Mouse (Mus musculus): Measurements from ENCODE around the gene Osbpl6. TPM values are rescaled to one million over a fixed set of nuclear protein-coding genes. Genes with fewer than 3 reads are reported as not detected.

The Osbpl6 gene
- polyA plus RNA-seq, 1 experiment from 2014 or later = 11.8 TPM

DNA sequence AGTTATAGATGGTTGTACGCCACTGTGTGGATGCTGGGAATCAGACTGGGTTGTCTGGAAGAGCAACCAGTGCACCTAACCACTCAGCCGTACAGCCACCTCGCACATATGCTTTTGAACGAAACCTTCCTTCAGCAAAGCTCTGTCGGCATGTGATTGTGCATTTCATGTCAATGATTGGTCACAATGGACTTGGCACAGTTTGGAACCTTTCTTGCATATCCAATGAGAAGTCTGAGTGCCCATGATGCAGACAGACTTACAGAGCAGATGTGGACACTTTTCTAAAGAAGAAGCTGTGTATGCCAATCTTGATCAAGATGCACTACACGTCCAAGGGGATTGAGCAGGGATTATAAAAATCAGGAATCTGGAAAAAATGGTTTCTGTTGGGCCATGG lies 85.1 kb downstream of the Osbpl6 start:
- Histone ChIP-seq H3K4me3 (ENCODE audit: low read depth, low read length) (no peak overlapping the region), H3K4me1 (ENCODE audit: control insufficient read depth, insufficient read depth, low read length) (no peaks in the 10 kb centered on the region), H3K9ac (replicated peaks; ENCODE audit: low read length) (no peak overlapping the region), H3K9me3 (replicated peaks; ENCODE audit: control insufficient read depth, low read length) (no peaks in the 10 kb centered on the region), H3K27ac (replicated peaks; ENCODE audit: low read depth, low read length) (no peak overlapping the region), H3K4me2 (ENCODE audit: low read depth, low read length) (no peak overlapping the region), H3K27me3 (ENCODE audit: control insufficient read depth, insufficient read depth, low read length) (no peaks in the 10 kb centered on the region), H3K36me3 (replicated peaks; ENCODE audit: control insufficient read depth, insufficient read depth, low read depth, low read length) (no peaks in the 10 kb centered on the region)
- 88% methylated on average over 6 of the region's 6 CpGs for WGBS
- no peak for DNase-seq (ENCODE audit: low spot score)
- no peak for ATAC-seq (replicated peaks; ENCODE audit: insufficient number of reproducible peaks, low FRiP score, low TSS enrichment, low read depth)

DNA sequence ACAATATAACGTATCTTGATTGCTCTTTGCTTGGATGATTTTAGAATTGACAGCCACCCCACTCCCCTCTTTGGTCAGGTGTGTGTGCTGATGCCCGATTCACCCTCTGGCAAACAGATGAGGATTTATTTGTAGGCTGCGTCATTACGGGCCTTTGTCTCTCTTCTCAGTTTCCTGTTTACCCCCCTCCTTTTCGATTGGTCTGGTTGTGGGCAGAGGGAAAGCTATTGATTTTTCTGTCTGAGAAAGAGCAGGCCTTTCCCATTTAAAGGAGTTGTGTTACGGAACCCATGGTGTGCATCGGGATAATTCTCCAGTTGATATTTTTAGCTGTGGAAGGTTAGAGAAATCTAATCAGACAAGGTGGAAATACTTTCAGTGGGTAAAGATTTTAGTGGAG lies 85.9 kb downstream of the Osbpl6 start:
- H3K4me2 ChIP-seq (ENCODE audit: low read depth, low read length) = no peak overlapping the region
- DNase-seq (ENCODE audit: low spot score) (no peak), ATAC-seq (replicated peaks; ENCODE audit: insufficient number of reproducible peaks, low FRiP score, low TSS enrichment, low read depth) (no peak)
- no peaks in the 10 kb centered on the region for H3K4me1 ChIP-seq (ENCODE audit: control insufficient read depth, insufficient read depth, low read length)
- H3K9ac ChIP-seq (replicated peaks; ENCODE audit: low read length) = no peak overlapping the region
- H3K9me3 ChIP-seq (replicated peaks; ENCODE audit: control insufficient read depth, low read length) = no peaks in the 10 kb centered on the region
- 63% methylated on average over 7 of the region's 7 CpGs for WGBS
- H3K27ac ChIP-seq (replicated peaks; ENCODE audit: low read depth, low read length) = no peak overlapping the region
- no peaks in the 10 kb centered on the region for H3K27me3 ChIP-seq (ENCODE audit: control insufficient read depth, insufficient read depth, low read length)
- no peak overlapping the region for H3K4me3 ChIP-seq (ENCODE audit: low read depth, low read length)
- no peaks in the 10 kb centered on the region for H3K36me3 ChIP-seq (replicated peaks; ENCODE audit: control insufficient read depth, insufficient read depth, low read depth, low read length)

DNA sequence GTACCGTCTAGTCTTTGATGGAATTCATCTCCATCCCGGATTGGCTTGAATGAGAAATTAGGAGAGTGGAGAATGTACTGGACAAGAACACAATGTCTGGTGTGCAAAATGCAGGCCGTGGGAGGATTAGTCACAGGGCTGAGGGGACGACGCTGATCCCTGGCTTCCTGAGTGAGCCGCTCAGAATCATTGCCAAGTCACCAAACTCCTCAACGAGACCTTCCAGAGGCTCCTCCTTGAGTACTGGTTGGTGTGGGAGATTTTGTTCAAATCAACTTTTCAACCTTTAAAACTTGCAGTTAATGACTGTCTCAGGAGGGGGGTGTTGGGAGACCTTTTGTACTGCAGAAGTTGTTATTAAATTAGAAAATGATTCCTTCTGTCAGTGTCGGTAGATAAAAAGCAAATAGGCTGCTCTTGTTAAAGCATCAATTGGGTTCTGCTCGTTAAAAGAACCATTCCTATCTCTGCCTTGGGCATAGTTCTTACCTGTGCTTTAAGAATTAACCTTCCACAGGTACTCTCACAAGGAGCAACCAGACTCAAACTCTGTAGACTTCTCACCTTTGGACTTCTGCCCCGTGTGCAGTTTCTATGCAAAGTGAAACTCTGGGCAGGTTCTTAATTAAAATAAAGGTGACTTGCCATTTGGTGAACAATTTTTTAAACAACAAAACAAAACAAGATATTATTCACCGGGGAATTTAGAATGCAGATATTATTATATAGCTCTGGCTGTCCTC lies 89.9 kb downstream of the Osbpl6 start:
- Histone ChIP-seq H3K27me3 (ENCODE audit: control insufficient read depth, insufficient read depth, low read length) (no peaks in the 10 kb centered on the region), H3K4me3 (ENCODE audit: low read depth, low read length) (no peak overlapping the region), H3K4me1 (ENCODE audit: control insufficient read depth, insufficient read depth, low read length) (no peaks in the 10 kb centered on the region), H3K9me3 (replicated peaks; ENCODE audit: control insufficient read depth, low read length) (no peaks in the 10 kb centered on the region), H3K27ac (replicated peaks; ENCODE audit: low read depth, low read length) (no peak overlapping the region), H3K9ac (replicated peaks; ENCODE audit: low read length) (no peak overlapping the region), H3K4me2 (ENCODE audit: low read depth, low read length) (no peak overlapping the region), H3K36me3 (replicated peaks; ENCODE audit: control insufficient read depth, insufficient read depth, low read depth, low read length) (no peaks in the 10 kb centered on the region)
- DNase-seq (ENCODE audit: low spot score) (no peak), ATAC-seq (replicated peaks; ENCODE audit: insufficient number of reproducible peaks, low FRiP score, low TSS enrichment, low read depth) (no peak)
- WGBS = 86% methylated on average over 11 of the region's 11 CpGs

DNA sequence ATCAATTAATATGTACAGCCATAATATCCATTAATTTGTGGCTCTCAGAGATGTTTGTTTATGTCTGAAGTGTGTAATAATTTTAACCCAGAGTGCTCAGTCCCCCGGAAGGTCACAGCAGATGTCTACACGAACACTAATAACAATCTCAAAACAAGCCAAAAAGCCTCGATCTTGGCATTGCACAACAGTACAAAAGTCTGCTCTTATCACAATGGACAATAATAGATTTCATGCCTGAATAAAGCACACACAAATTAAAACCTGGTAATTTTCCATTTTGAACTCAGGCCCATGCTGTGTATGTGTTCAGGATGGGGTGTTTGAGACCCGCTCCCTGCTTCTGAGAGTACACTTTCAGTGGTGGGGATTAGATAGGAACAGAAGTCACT lies 90.4 kb downstream of the Osbpl6 start:
- Histone ChIP-seq H3K36me3 (replicated peaks; ENCODE audit: control insufficient read depth, insufficient read depth, low read depth, low read length) (no peaks in the 10 kb centered on the region), H3K27me3 (ENCODE audit: control insufficient read depth, insufficient read depth, low read length) (no peaks in the 10 kb centered on the region), H3K9me3 (replicated peaks; ENCODE audit: control insufficient read depth, low read length) (no peaks in the 10 kb centered on the region), H3K4me3 (ENCODE audit: low read depth, low read length) (no peak overlapping the region), H3K4me2 (ENCODE audit: low read depth, low read length) (no peak overlapping the region), H3K9ac (replicated peaks; ENCODE audit: low read length) (no peak overlapping the region), H3K4me1 (ENCODE audit: control insufficient read depth, insufficient read depth, low read length) (no peaks in the 10 kb centered on the region), H3K27ac (replicated peaks; ENCODE audit: low read depth, low read length) (no peak overlapping the region)
- no peak for DNase-seq (ENCODE audit: low spot score)
- ATAC-seq (replicated peaks; ENCODE audit: insufficient number of reproducible peaks, low FRiP score, low TSS enrichment, low read depth) = no peak
- 92% methylated on average over 4 of the region's 4 CpGs for WGBS

DNA sequence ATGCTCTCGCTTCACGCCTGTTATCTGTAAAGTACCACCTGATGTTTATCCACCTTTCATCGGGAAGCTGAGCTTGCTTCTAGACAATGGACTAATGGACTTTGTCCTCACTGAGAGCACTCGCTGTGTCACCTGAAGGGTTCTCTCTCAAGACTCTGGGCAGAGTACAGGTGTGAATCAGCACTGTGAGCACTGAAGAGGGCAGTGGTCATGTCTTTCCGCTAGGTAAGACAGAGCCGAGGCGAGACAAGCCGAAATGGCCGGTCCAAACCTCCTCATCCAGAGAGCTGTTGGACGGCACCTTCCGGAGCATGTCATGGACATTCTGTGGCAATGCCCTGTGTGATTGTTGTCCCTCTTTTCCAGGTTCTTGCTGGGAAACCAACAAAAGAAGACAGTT lies 92.6 kb downstream of the Osbpl6 start:
- ATAC-seq (replicated peaks; ENCODE audit: insufficient number of reproducible peaks, low FRiP score, low TSS enrichment, low read depth) (no peak), DNase-seq (ENCODE audit: low spot score) (no peak)
- no peaks in the 10 kb centered on the region for H3K36me3 ChIP-seq (replicated peaks; ENCODE audit: control insufficient read depth, insufficient read depth, low read depth, low read length)
- H3K4me3 ChIP-seq (ENCODE audit: low read depth, low read length) = no peak overlapping the region
- no peak overlapping the region for H3K9ac ChIP-seq (replicated peaks; ENCODE audit: low read length)
- WGBS = 95% methylated on average over 11 of the region's 11 CpGs
- no peaks in the 10 kb centered on the region for H3K9me3 ChIP-seq (replicated peaks; ENCODE audit: control insufficient read depth, low read length)
- no peak overlapping the region for H3K27ac ChIP-seq (replicated peaks; ENCODE audit: low read depth, low read length)
- H3K27me3 ChIP-seq (ENCODE audit: control insufficient read depth, insufficient read depth, low read length) = no peaks in the 10 kb centered on the region
- no peaks in the 10 kb centered on the region for H3K4me1 ChIP-seq (ENCODE audit: control insufficient read depth, insufficient read depth, low read length)
- no peak overlapping the region for H3K4me2 ChIP-seq (ENCODE audit: low read depth, low read length)

DNA sequence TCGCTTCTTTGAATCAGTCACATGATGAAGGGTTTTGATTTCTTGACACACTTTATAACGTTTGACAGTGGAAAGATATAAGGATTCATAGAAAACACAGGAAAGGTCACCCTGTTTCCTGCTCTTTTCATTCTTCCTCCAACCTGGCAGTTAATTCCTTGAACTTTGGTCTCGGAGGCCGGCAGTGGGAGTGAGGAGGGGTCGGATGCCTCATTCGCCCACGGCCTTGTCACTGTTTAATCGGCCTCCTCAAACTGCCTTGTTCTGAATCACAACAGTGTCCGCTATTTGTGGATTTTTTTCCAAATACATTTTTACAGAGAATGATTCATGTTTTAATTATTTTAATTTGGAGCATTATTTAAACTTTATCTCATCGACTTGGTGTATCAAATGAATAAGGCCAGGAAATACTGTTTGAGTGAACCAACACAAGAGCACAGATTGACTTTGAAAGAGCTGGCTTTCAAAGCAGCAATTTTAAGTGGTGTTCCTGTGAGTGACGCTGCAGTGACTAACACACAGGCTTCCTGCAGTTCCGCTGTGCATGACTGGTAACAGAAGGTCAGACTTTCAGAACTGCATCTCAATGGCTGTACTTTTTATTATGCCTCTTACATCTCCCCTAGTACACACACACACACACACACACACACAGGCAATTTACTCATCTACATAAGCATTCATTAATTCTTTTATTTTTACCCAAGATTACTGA lies 98.0 kb downstream of the Osbpl6 start:
- no peaks in the 10 kb centered on the region for H3K4me1 ChIP-seq (ENCODE audit: control insufficient read depth, insufficient read depth, low read length)
- no peaks in the 10 kb centered on the region for H3K27me3 ChIP-seq (ENCODE audit: control insufficient read depth, insufficient read depth, low read length)
- no peaks in the 10 kb centered on the region for H3K9me3 ChIP-seq (replicated peaks; ENCODE audit: control insufficient read depth, low read length)
- DNase-seq (ENCODE audit: low spot score) (no peak), ATAC-seq (replicated peaks; ENCODE audit: insufficient number of reproducible peaks, low FRiP score, low TSS enrichment, low read depth) (no peak)
- 42% methylated on average over 12 of the region's 12 CpGs for WGBS
- H3K27ac ChIP-seq (replicated peaks; ENCODE audit: low read depth, low read length) = no peak overlapping the region
- H3K4me2 ChIP-seq (ENCODE audit: low read depth, low read length) = no peak overlapping the region
- H3K4me3 ChIP-seq (ENCODE audit: low read depth, low read length) = no peak overlapping the region
- H3K9ac ChIP-seq (replicated peaks; ENCODE audit: low read length) = no peak overlapping the region
- H3K36me3 ChIP-seq (replicated peaks; ENCODE audit: control insufficient read depth, insufficient read depth, low read depth, low read length) = no peaks in the 10 kb centered on the region

DNA sequence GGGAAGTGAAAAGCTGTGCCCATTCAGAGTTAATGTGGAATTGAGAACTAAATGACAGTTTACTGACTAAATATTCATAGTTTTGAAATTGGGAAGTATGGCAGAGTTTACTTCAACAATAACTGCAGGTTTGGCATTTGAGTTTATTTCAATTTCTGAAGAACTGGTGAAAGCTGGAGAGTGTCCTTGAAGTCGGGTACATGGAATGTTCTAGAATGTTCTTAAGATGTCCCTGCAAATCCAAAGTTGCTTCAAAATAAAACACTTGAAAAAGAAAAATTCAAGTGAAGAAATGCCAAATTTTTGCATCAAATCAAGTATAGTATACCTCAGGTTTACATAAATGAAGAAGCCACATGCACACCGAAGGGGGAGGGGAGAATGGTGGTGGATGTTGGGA lies 98.7 kb downstream of the Osbpl6 start:
- Histone ChIP-seq H3K4me3 (ENCODE audit: low read depth, low read length) (no peak overlapping the region), H3K9me3 (replicated peaks; ENCODE audit: control insufficient read depth, low read length) (no peaks in the 10 kb centered on the region), H3K9ac (replicated peaks; ENCODE audit: low read length) (no peak overlapping the region), H3K4me1 (ENCODE audit: control insufficient read depth, insufficient read depth, low read length) (no peaks in the 10 kb centered on the region), H3K4me2 (ENCODE audit: low read depth, low read length) (no peak overlapping the region), H3K36me3 (replicated peaks; ENCODE audit: control insufficient read depth, insufficient read depth, low read depth, low read length) (no peaks in the 10 kb centered on the region), H3K27me3 (ENCODE audit: control insufficient read depth, insufficient read depth, low read length) (no peaks in the 10 kb centered on the region), H3K27ac (replicated peaks; ENCODE audit: low read depth, low read length) (no peak overlapping the region)
- no peak for ATAC-seq (replicated peaks; ENCODE audit: insufficient number of reproducible peaks, low FRiP score, low TSS enrichment, low read depth)
- WGBS = 84% methylated on average over 2 of the region's 2 CpGs
- no peak for DNase-seq (ENCODE audit: low spot score)

DNA sequence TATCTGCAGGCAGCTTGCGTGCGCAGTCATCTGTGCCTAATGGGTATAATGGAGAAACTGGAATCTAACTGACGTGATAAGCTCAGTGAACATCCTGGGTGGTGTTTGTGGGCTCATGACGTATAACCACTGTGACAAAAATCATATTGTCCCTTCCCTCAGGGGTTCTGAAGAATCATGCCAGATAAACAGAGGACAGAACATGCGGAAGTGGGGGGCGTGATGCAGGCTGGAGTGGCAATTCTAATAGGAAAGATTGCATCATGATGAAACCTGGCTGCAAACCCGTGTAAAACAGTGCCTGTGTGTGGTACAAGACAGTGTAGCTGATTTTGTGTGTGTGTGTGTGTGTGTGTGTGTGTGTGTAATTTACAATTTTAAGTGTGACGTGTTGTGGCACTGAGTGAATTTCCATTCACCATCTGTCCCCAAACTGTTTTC lies 105.0 kb downstream of the Osbpl6 start:
- Histone ChIP-seq H3K4me2 (ENCODE audit: low read depth, low read length) (no peak overlapping the region), H3K4me1 (ENCODE audit: control insufficient read depth, insufficient read depth, low read length) (no peaks in the 10 kb centered on the region), H3K36me3 (replicated peaks; ENCODE audit: control insufficient read depth, insufficient read depth, low read depth, low read length) (no peaks in the 10 kb centered on the region), H3K9ac (replicated peaks; ENCODE audit: low read length) (no peak overlapping the region), H3K27ac (replicated peaks; ENCODE audit: low read depth, low read length) (no peak overlapping the region), H3K27me3 (ENCODE audit: control insufficient read depth, insufficient read depth, low read length) (no peaks in the 10 kb centered on the region), H3K9me3 (replicated peaks; ENCODE audit: control insufficient read depth, low read length) (no peaks in the 10 kb centered on the region), H3K4me3 (ENCODE audit: low read depth, low read length) (no peak overlapping the region)
- ATAC-seq (replicated peaks; ENCODE audit: insufficient number of reproducible peaks, low FRiP score, low TSS enrichment, low read depth) (no peak), DNase-seq (ENCODE audit: low spot score) (no peak)
- WGBS = 88% methylated on average over 8 of the region's 8 CpGs
